8 mouse cellular contexts compared by ENCODE assay signal in the genomic region with DNA sequence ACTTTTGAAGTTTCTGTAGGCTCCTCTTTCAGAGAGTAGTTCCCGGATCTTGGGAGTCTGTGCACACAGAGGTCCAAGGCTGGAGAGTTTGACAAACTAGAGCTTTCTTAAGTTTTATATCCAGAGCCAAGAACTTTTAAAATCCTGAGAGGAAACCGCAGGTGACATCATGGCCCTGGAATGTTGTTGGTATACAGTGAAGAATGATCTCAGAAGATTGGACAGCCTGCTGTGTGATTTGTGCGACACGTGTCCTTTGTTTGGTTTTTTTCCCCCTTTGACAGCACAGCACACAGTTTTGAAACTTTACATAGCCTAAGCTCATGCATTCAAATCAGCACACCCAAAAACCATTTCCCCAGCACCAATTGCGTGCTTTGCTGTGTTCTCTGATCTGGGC.
A peak's percentile ranks its signal among the peaks of the same experiment; 100 is the strongest.
DNase-seq lines count a peak whose midpoint lies in the region; ATAC-seq lines count a peak whose summit lies in the region.

No protein-coding gene starts in this region.

- intact Hi-C loops in left cerebral cortex, postnatal 4 days (cut with DNase I), result no loop called here

- no peak for ATAC-seq in megakaryocyte progenitor cell, adult 5-6 weeks (replicated peaks; ENCODE audit: poor library complexity)

- DNase-seq in embryo, embryonic 10 days (ENCODE audit: low spot score), result peak; percentile 37
- DNase-seq in embryo, embryonic 9.5 days (ENCODE audit: extremely low spot score), result no peak
- DNase-seq in adrenal gland, adult 8-10 months, result peak; percentile 61
- peak; percentile 53 to 74 for DNase-seq in heart, adult 9 months (ENCODE audit: low spot score in 2 of 2)
- DNase-seq in lung, adult 18-20 months, result peak; percentile 76 to 85
- DNase-seq in right cerebral cortex, adult 2 months (ENCODE audit: low spot score in 2 of 2), result no peak
- DNase-seq in left cerebral cortex, postnatal 4 days, result no peak

Comparison
In these comparisons a context has a peak if more than half of its experiments do, and no peak if none do; other contexts are left out.
1. DNase-seq: peak in embryo, embryonic 10 days (single experiment), adrenal gland, adult 8-10 months (single experiment), heart, adult 9 months (2 of 2) and lung, adult 18-20 months (2 of 2); none in embryo, embryonic 9.5 days (single experiment), right cerebral cortex, adult 2 months (0 of 2) and left cerebral cortex, postnatal 4 days (single experiment).